Mouse (Mus musculus) gastrocnemius, postnatal 4 days (tissue): ENCODE results near the gene Tepp. TPM values are rescaled to one million over a fixed set of nuclear protein-coding genes. Genes with fewer than 3 reads are reported as not detected.
A peak's percentile ranks its signal among the peaks of the same experiment; 100 is the strongest.

ENCODE experiments used
- DNase-seq, 2 experiments: peaks; one replicate each; pipeline ENCODE4 v3.0.0; 2021 to 2022; ENCODE audit warnings: low spot score in 2 of 2, mixed read lengths in 2 of 2
- long read RNA-seq, 2 experiments: library from polyadenylated mRNA; stranded (forward); transcript quantifications; one replicate each; pipeline ENCODE4 v2.0.0; 2021
- total RNA-seq, 2 experiments: library from RNA; stranded (reverse); gene quantifications; 2 replicates each; pipeline ENCODE4 v1.2.3; 2021

Tepp gene
- total RNA-seq, result not detected
- long read RNA-seq, experiment 1, result 0 reads
- long read RNA-seq, experiment 2, result 0 reads

GRCm38 (mm10) chr8:95310342-95310970 is at the start of gene Tepp:
TSS of gene Tepp (plus strand) at chr8:95310566.
- DNase-seq, result no peak

- DNase-seq, result no peak
These were observed 48.2 kb upstream of the Tepp start for GRCm38 (mm10) chr8:95262181-95262580.

- no peak for DNase-seq
These were observed 39.9 kb upstream of the Tepp start for GRCm38 (mm10) chr8:95270501-95270900.

GRCm38 (mm10) chr8:95271841-95272240 is 38.5 kb upstream of the Tepp start:
- DNase-seq, result no peak

- DNase-seq, result no peak
These were observed 37.5 kb upstream of the Tepp start for GRCm38 (mm10) chr8:95272871-95273270.

GRCm38 (mm10) chr8:95281493-95281892 is 28.9 kb upstream of the Tepp start:
- DNase-seq, result no peak

GRCm38 (mm10) chr8:95289066-95289650 is 21.2 kb upstream of the Tepp start:
- no peak for DNase-seq

- DNase-seq, result peak; percentile 61 to 77
These were observed 17.2 kb upstream of the Tepp start for GRCm38 (mm10) chr8:95293172-95293571.

GRCm38 (mm10) chr8:95293891-95294290 is 16.5 kb upstream of the Tepp start:
- DNase-seq, result no peak

- DNase-seq, result no peak
These were observed 8.0 kb upstream of the Tepp start for GRCm38 (mm10) chr8:95302410-95302809.

GRCm38 (mm10) chr8:95305526-95305925 is 4.8 kb upstream of the Tepp start:
- DNase-seq, result no peak

GRCm38 (mm10) chr8:95306431-95306830 is 3.9 kb upstream of the Tepp start, which contains the start of gene Cngb1:
TSS of gene Cngb1 (minus strand) at chr8:95306585.
- no peak for DNase-seq

GRCm38 (mm10) chr8:95312836-95313235 is 2.5 kb downstream of the Tepp start:
- no peak for DNase-seq

GRCm38 (mm10) chr8:95313857-95314256 is 3.5 kb downstream of the Tepp start:
- DNase-seq, result no peak

- DNase-seq, result no peak
These were observed 4.3 kb downstream of the Tepp start for GRCm38 (mm10) chr8:95314707-95315106.

- no peak for DNase-seq
These were observed 5.0 kb downstream of the Tepp start for GRCm38 (mm10) chr8:95315350-95315749.

- no peak for DNase-seq
These were observed 10.1 kb downstream of the Tepp start for GRCm38 (mm10) chr8:95320224-95321139.

- DNase-seq, result no peak
These were observed 12.8 kb downstream of the Tepp start for GRCm38 (mm10) chr8:95323201-95323600.

- no peak for DNase-seq
These were observed 14.3 kb downstream of the Tepp start for GRCm38 (mm10) chr8:95324646-95325045.

- no peak for DNase-seq
These were observed 16.5 kb downstream of the Tepp start for GRCm38 (mm10) chr8:95326822-95327221.

GRCm38 (mm10) chr8:95327866-95328465 is 17.6 kb downstream of the Tepp start:
- DNase-seq, result no peak
